Mouse (Mus musculus) effector memory CD4-positive, alpha-beta T cell, adult 7 months (primary cell): ENCODE measurements around the gene Olfr517. TPM values are rescaled to one million over a fixed set of nuclear protein-coding genes. Genes with fewer than 3 reads are reported as not detected.

Source experiments
- polyA plus RNA-seq: library from polyadenylated mRNA; unstranded; fragments of 100-300 nt; shearing (Covaris generic); gene quantifications from one replicate; pipeline ENCODE4 v1.2.1, GENCODE M21; 2017

The Olfr517 gene
- polyA plus RNA-seq = not detected

DNA sequence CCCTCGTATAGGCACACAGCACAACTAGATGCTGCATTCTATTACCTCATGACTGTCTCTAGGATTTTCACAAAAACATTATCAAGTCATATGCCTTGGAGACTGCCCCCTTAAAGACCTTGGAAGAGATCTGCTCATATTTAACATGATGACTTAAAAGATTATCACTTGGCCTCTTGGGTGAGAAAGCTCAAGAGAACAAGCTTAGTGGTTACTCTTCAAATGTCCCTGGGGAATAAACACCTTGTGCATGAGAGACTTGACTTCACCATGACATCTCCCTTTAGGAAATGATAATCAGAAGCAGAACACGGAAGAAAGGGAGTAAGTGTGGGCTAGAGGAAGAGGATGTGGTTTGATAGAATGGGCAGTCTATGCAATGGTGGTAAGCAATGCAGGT is at the start of gene Olfr517:
Gene Olfr517 (minus strand): TSS at position 101 of the 400 bp plus-strand sequence.

DNA sequence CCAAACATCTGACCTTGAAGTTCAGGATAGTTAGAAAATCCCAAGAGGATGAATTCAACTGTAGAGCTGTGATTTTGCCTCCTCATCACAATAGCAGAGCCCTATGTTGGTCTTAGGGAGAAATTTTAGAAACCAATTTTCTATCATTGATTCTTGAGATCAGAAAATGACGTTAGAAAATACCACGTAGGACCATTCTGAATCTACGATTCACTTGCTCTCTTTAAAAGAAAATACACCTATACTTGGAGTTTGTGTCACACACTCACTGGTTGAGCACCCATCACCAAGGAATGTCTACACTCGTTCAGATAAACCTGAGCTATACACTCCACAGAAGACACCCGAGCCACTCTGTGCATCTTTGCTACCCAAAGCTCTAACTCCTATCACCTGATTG is 22.1 kb upstream of the Olfr517 start, which contains the start of gene Olfr519:
Gene Olfr519 (minus strand): TSS at position 101 of the 400 bp plus-strand sequence.

DNA sequence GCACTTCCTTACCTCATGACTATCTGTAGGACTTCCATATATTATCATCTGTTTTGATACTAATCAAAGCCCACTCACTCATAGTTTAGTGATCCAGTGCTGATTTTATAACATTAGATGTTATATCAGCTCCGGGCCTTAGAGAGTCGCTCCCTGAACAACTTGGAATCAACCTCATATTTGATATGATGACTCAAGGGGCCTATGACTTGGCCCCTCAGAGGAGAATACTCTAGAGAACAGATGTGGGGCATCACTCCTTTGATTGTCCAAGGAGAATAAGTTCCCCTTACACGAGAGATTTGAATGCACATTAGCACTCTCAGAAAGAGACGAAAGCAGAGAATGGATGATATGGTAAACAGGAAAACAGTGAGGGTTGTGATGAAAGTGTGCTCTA is 12.7 kb upstream of the Olfr517 start, which contains the start of gene Olfr518:
Gene Olfr518 (minus strand): TSS at position 101 of the 400 bp plus-strand sequence.

DNA sequence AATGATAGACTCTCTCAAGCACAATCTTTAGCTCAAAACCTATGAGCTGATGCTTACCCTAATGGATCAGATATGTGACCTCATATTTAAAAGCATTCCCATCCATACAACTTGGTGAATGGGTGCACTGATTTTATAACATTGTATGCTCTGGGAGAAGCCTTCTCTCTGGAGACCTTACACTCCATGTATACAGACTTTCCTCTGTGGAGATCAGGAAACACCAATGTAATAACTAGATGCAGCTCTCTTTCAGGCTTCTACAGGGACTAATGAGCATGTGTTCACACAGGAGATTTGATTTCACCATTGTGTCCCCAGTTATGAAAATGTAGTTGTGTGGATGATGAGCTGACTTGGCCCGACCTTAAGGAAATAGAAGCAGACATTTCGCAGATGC is 21.8 kb downstream of the Olfr517 start, which contains the start of gene Olfr516:
Gene Olfr516 (minus strand): TSS at position 101 of the 400 bp plus-strand sequence.

DNA sequence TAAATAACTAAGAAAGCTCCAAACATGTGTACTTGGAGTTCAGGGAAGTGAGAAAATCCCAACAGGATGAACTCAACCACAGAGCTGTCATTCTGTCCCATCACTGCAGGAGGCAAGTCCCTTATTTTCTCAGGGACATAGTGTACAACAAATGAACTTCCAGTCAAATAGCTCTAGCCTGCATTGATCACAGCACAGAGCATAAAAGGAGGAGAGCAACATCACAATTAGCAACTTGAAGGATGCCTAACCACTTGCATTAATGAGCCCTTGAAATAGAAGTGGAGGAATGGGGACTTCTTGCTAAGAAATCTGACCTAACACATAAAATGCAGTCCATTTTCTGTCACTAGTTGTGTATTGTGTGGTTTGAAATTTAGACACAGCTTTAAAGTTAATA is 46.3 kb downstream of the Olfr517 start, which contains the start of gene Olfr514:
Gene Olfr514 (minus strand): TSS at position 101 of the 400 bp plus-strand sequence.

Other genes with a start within 250 kb of the Olfr517 start
- gene Olfr508, start 242.4 kb downstream of the Olfr517 start, polyA plus RNA-seq = not detected
- gene Olfr509, start 220.5 kb downstream of the Olfr517 start, polyA plus RNA-seq = not detected
- gene Olfr510, start 206.0 kb downstream of the Olfr517 start, polyA plus RNA-seq = not detected
- not detected for gene Olfr512, start 159.1 kb downstream of the Olfr517 start, polyA plus RNA-seq
- gene Olfr513, start 121.4 kb downstream of the Olfr517 start, polyA plus RNA-seq = not detected
- not detected for gene Olfr514, start 46.4 kb downstream of the Olfr517 start, polyA plus RNA-seq
- not detected for gene Olfr516, start 21.9 kb downstream of the Olfr517 start, polyA plus RNA-seq
- 0.26 TPM for gene Olfr518, start 12.6 kb upstream of the Olfr517 start, polyA plus RNA-seq
- gene Olfr519, start 22.0 kb upstream of the Olfr517 start, polyA plus RNA-seq = not detected
- 0.22 TPM for gene Nlrp10, start 57.8 kb upstream of the Olfr517 start, polyA plus RNA-seq
- 174 TPM for gene Eif3f, start 62.0 kb upstream of the Olfr517 start, polyA plus RNA-seq
- gene Tub, start 78.0 kb upstream of the Olfr517 start, polyA plus RNA-seq = 2.5 TPM
- 0.34 TPM for gene Ric3, start 211.0 kb upstream of the Olfr517 start, polyA plus RNA-seq